In the genomic region with DNA sequence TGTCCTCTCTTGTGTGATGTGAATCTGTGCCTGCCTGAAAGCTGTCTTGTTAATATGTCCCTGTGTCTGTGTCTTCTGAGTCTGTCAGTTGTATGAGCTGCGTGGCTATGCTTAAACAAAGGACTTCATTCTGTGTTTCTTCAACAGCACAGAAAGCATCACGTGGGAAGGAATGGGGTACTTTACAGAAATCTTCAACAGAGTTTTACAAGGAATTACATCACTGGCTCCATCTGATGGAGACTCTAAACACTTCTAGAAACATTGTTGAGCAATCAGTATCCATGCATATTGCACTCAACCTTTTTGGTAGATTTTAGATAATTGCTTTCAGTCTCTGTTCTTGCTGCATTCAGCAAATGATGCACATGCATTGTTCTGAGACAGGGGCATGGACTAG, we compare ENCODE assay signal across 36 mouse cellular contexts. TPM values are rescaled to one million over a fixed set of nuclear protein-coding genes. Genes with fewer than 3 reads are reported as not detected.
DNase-seq lines count a peak whose midpoint lies in the region; ATAC-seq lines count a peak whose summit lies in the region.
"Had no signal": no experiment of that assay in that cellular context is flagged by ENCODE, and none has a peak within 500 bp of the region (broad histone marks: within the 10 kb centered on the region; RNA-seq: fewer than 3 reads in every experiment).

No protein-coding gene starts in this region.

- H3K27me3 ChIP-seq in forebrain, embryonic 12.5 days = no peaks in the 10 kb centered on the region
- H3K27me3 ChIP-seq in forebrain, embryonic 15.5 days = no peaks in the 10 kb centered on the region
- no peaks in the 10 kb centered on the region for H3K27me3 ChIP-seq in hindbrain, embryonic 16.5 days (replicated peaks; ENCODE audit: control insufficient read depth, insufficient read depth, low read length)
- H3K27me3 ChIP-seq in hindbrain, embryonic 12.5 days = no peaks in the 10 kb centered on the region
- H3K27me3 ChIP-seq: heart, embryonic 15.5 days; limb, embryonic 13.5 days; megakaryocyte, embryonic 14.5 days; midbrain, embryonic 12.5 days; neural tube, embryonic 15.5 days had no signal

- no peak overlapping the region for H3K27ac ChIP-seq in forebrain, embryonic 12.5 days
- H3K27ac ChIP-seq in forebrain, embryonic 15.5 days (replicated peaks) = no peak overlapping the region
- H3K27ac ChIP-seq in hindbrain, embryonic 16.5 days (ENCODE audit: low read depth, low read length) = no peak overlapping the region
- H3K27ac ChIP-seq in hindbrain, embryonic 12.5 days = no peak overlapping the region
- H3K27ac ChIP-seq: heart, embryonic 10.5 days; heart, embryonic 15.5 days; left cerebral cortex, adult 2 months; limb, embryonic 13.5 days; midbrain, embryonic 12.5 days; neural tube, embryonic 15.5 days had no signal

- peaks cover 7% of the 10 kb centered on the region for H3K4me1 ChIP-seq in forebrain, embryonic 12.5 days
- H3K4me1 ChIP-seq in forebrain, embryonic 15.5 days = peaks cover 3% of the 10 kb centered on the region; the same call in 1 of the 2 replicates
- H3K4me1 ChIP-seq in hindbrain, embryonic 16.5 days (ENCODE audit: control insufficient read depth, insufficient read depth, low read depth, low read length) = no peaks in the 10 kb centered on the region; the same call in none of the 2 replicates
- no peaks in the 10 kb centered on the region; the same call in 1 of the 2 replicates for H3K4me1 ChIP-seq in hindbrain, embryonic 12.5 days
- H3K4me1 ChIP-seq: limb, embryonic 13.5 days; midbrain, embryonic 12.5 days; neural tube, embryonic 15.5 days had no signal

- peak; percentile 59 for DNase-seq in NIH3T3 (ENCODE audit: low read depth)
- no peak for DNase-seq in cerebellum, postnatal 10 days
- no peak for DNase-seq in left cerebral cortex, postnatal 25 days (ENCODE audit: low spot score in 2 of 2)
- DNase-seq: adrenal gland, postnatal 14 days; cerebellum, adult 2 months; cerebellum, postnatal 25 days; gastrocnemius, postnatal 10 days; heart, postnatal 36 days; kidney, adult 9 months; kidney, postnatal 10 days; lung, postnatal 4 days; retina, postnatal 1 day; right cerebral cortex, postnatal 14 days; thymus, postnatal 14 days had no signal

- no peak overlapping the region for H3K4me2 ChIP-seq in forebrain, embryonic 12.5 days
- H3K4me2 ChIP-seq in forebrain, embryonic 15.5 days (replicated peaks) = no peak overlapping the region
- no peak overlapping the region; the same call in 1 of the 2 replicates for H3K4me2 ChIP-seq in hindbrain, embryonic 16.5 days (ENCODE audit: low read length)
- H3K4me2 ChIP-seq in hindbrain, embryonic 12.5 days (replicated peaks) = no peak overlapping the region
- H3K4me2 ChIP-seq: heart, embryonic 15.5 days; limb, embryonic 13.5 days; liver, embryonic 11.5 days; midbrain, embryonic 12.5 days; neural tube, embryonic 15.5 days had no signal

- intact Hi-C loops in left cerebral cortex, postnatal 25 days (cut with DNase I) = no loop called here

- H3K9me3 ChIP-seq in forebrain, embryonic 12.5 days = no peaks in the 10 kb centered on the region
- H3K9me3 ChIP-seq in forebrain, embryonic 15.5 days = no peaks in the 10 kb centered on the region
- H3K9me3 ChIP-seq in hindbrain, embryonic 16.5 days (ENCODE audit: control insufficient read depth, low read length) = no peaks in the 10 kb centered on the region
- no peaks in the 10 kb centered on the region for H3K9me3 ChIP-seq in hindbrain, embryonic 12.5 days (replicated peaks)
- H3K9me3 ChIP-seq: G1E; heart, embryonic 10.5 days; heart, embryonic 15.5 days; limb, embryonic 13.5 days; midbrain, embryonic 12.5 days; neural tube, embryonic 15.5 days had no signal

- no peak overlapping the region for H3K4me3 ChIP-seq in forebrain, embryonic 12.5 days (replicated peaks)
- no peak overlapping the region for H3K4me3 ChIP-seq in forebrain, embryonic 15.5 days
- no peak overlapping the region for H3K4me3 ChIP-seq in hindbrain, embryonic 16.5 days (ENCODE audit: low read length)
- H3K4me3 ChIP-seq in hindbrain, embryonic 12.5 days = no peak overlapping the region
- H3K4me3 ChIP-seq: heart, embryonic 10.5 days; heart, embryonic 15.5 days; left cerebral cortex, adult 2 months; limb, embryonic 13.5 days; megakaryocyte, embryonic 14.5 days; midbrain, embryonic 12.5 days; neural tube, embryonic 15.5 days had no signal

- ATAC-seq in forebrain, embryonic 12.5 days (ENCODE audit: low FRiP score) = peak; percentile 39; the same call in 1 of the 2 replicates
- no peak; the same call in 1 of the 2 replicates for ATAC-seq in forebrain, embryonic 15.5 days (replicated peaks)
- peak; percentile 29; the same call in 1 of the 2 replicates for ATAC-seq in hindbrain, embryonic 16.5 days
- ATAC-seq in hindbrain, embryonic 12.5 days (ENCODE audit: low FRiP score) = no peak
- 0 out of 2 replicates have a peak, but pooled peaks have one; percentile 19 for ATAC-seq in granulocyte monocyte progenitor cell, adult 5-6 weeks (replicated peaks; ENCODE audit: poor library complexity, severe bottlenecking)
- ATAC-seq: intestine, postnatal 0 days had no signal

- H3K36me3 ChIP-seq in forebrain, embryonic 12.5 days (replicated peaks) = peaks cover 14% of the 10 kb centered on the region
- no peaks in the 10 kb centered on the region for H3K36me3 ChIP-seq in forebrain, embryonic 15.5 days
- H3K36me3 ChIP-seq in hindbrain, embryonic 16.5 days (ENCODE audit: control insufficient read depth, insufficient read depth, low read length) = peaks cover 3% of the 10 kb centered on the region
- peaks cover 21% of the 10 kb centered on the region for H3K36me3 ChIP-seq in hindbrain, embryonic 12.5 days

- 41% methylated on average over 2 of the region's 2 CpGs for WGBS in forebrain, embryonic 12.5 days
- WGBS in forebrain, embryonic 15.5 days = 38% methylated on average over 2 of the region's 2 CpGs
- WGBS in hindbrain, embryonic 16.5 days = 48% methylated on average over 2 of the region's 2 CpGs
- WGBS in hindbrain, embryonic 12.5 days = 58% methylated on average over 2 of the region's 2 CpGs

- no peak overlapping the region for H3K9ac ChIP-seq in forebrain, embryonic 12.5 days
- H3K9ac ChIP-seq in forebrain, embryonic 15.5 days (replicated peaks) = no peak overlapping the region
- no peak overlapping the region for H3K9ac ChIP-seq in hindbrain, embryonic 16.5 days (ENCODE audit: low read depth, low read length)
- H3K9ac ChIP-seq in hindbrain, embryonic 12.5 days = no peak overlapping the region
- H3K9ac ChIP-seq: heart, embryonic 15.5 days; limb, embryonic 13.5 days; midbrain, embryonic 12.5 days; neural tube, embryonic 15.5 days had no signal

RNA-seq across cellular contexts. Expression of a gene that starts 37.8 kb away (rescaled TPM):
- 0.06 TPM in 1 of 2 replicates, not detected in the other for polyA plus RNA-seq in forebrain, embryonic 12.5 days (2016; fragmentation: Nextera tagmentation; extraction: Ambion mirVana)
- polyA plus RNA-seq in forebrain, embryonic 15.5 days (2015; fragmentation: Nextera tagmentation; extraction: Ambion mirVana) = 0.09 TPM in 1 of 2 replicates, not detected in the other
- polyA plus RNA-seq in hindbrain, embryonic 16.5 days (2015; fragmentation: Nextera tagmentation; extraction: Ambion mirVana) = 0.06 TPM in 1 of 2 replicates, not detected in the other
- 0.09 and 0.10 TPM in 2 replicates for polyA plus RNA-seq in hindbrain, embryonic 12.5 days (2016; fragmentation: Nextera tagmentation; extraction: Ambion mirVana)
- total RNA-seq in granulocyte monocyte progenitor cell, adult 5-6 weeks (2014; fragmentation: Nextera tagmentation) = not detected in 2 replicates
- not detected in 2 replicates for total RNA-seq in granulocyte monocyte progenitor cell, adult 5-6 weeks (2017)
- total RNA-seq in left cerebral cortex, postnatal 25 days (2021) = not detected
- total RNA-seq: adrenal gland, postnatal 14 days; gastrocnemius, postnatal 10 days; layer of hippocampus, postnatal 10 days; left cerebral cortex, adult 2 months; left cerebral cortex, postnatal 36 days; monocyte, adult 5-6 weeks had no signal
- polyA plus RNA-seq: cerebellum, adult 2 months; embryonic facial prominence, embryonic 11.5 days; G1E; intestine, postnatal 0 days; large intestine, adult 2 months; liver, embryonic 11.5 days; liver, embryonic 16.5 days; midbrain, embryonic 12.5 days; small intestine, adult 2 months had no signal

Comparison
In these comparisons a context has a peak if more than half of its experiments do, and no peak if none do; other contexts are left out.
1. ATAC-seq: peak in forebrain, embryonic 12.5 days (single experiment), hindbrain, embryonic 16.5 days (single experiment) and granulocyte monocyte progenitor cell, adult 5-6 weeks (single experiment); none in forebrain, embryonic 15.5 days (single experiment) and hindbrain, embryonic 12.5 days (single experiment).